11 mouse cellular contexts compared by ENCODE assay signal in the genomic region with DNA sequence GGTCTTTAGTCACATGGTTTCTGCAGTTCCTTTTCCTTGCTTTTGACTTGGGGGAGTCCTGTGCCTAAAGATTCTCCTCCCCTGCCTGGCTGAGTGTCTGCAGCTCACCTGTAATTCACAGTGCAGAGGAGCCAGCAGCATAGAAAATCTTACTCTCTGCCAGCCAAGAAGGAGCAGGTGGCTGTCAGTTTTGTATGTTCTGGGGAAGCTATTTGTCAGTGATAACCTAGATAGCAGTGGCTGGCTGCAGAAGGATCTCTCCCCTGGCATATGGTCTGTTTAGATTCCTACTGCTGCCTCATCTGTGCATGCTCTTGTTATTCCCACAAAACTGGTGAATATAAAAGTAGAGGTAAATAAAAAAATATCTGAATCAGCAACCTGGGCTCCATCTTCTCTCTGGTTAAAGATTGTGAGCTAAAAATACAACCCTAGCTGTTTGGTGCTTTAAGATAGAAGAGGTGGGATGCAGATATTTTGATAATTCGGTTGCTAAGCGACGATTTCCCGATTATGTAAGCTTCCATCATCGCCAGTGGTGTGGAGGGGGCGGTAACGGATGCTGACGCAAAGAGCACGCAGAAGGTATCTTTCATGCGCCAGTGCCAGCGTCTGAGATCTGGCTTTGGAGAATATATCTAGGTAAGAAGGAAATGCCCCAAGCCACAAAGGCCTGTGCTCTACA. TPM values are rescaled to one million over a fixed set of nuclear protein-coding genes. Genes with fewer than 3 reads are reported as not detected.
DNase-seq lines count a peak whose midpoint lies in the region; ATAC-seq and TF ChIP-seq lines count a peak whose summit lies in the region.
"Had no signal": no experiment of that assay in that cellular context is flagged by ENCODE, and none has a peak within 500 bp of the region (broad histone marks: within the 10 kb centered on the region; RNA-seq: fewer than 3 reads in every experiment).

No protein-coding gene starts in this region.

- TF ChIP-seq EP300 in liver, postnatal 0 days (IDR thresholded peaks at IDR 0.05; ENCODE audit: low read depth), result no peak

- H3K9ac ChIP-seq in liver, postnatal 0 days (replicated peaks), result no peak overlapping the region
- H3K9ac ChIP-seq: intestine, embryonic 15.5 days; liver, embryonic 13.5 days had no signal

- H3K27ac ChIP-seq in liver, postnatal 0 days (ENCODE audit: low read depth), result no peak overlapping the region
- H3K27ac ChIP-seq: intestine, embryonic 15.5 days; liver, embryonic 13.5 days had no signal

- no peaks in the 10 kb centered on the region for H3K27me3 ChIP-seq in liver, postnatal 0 days (ENCODE audit: insufficient read depth, low read length)
- H3K27me3 ChIP-seq: intestine, embryonic 15.5 days; liver, embryonic 13.5 days had no signal

- no peaks in the 10 kb centered on the region for H3K9me3 ChIP-seq in liver, postnatal 0 days (ENCODE audit: low read length)
- H3K9me3 ChIP-seq: intestine, embryonic 15.5 days; liver, embryonic 13.5 days had no signal

- intact Hi-C loops in left cerebral cortex, postnatal 25 days (cut with DNase I), result no loop called here

- H3K4me2 ChIP-seq in liver, postnatal 0 days (ENCODE audit: low read depth, low read length), result no peak overlapping the region
- H3K4me2 ChIP-seq: intestine, embryonic 15.5 days; liver, embryonic 13.5 days had no signal

- no peak overlapping the region for H3K4me3 ChIP-seq in liver, postnatal 0 days (ENCODE audit: low read depth, low read length)
- H3K4me3 ChIP-seq: intestine, embryonic 15.5 days; liver, embryonic 13.5 days had no signal

- 82% methylated on average over 11 of the region's 11 CpGs for WGBS in liver, postnatal 0 days (ENCODE audit: insufficient replicate concordance)

- no peaks in the 10 kb centered on the region for H3K4me1 ChIP-seq in liver, postnatal 0 days (ENCODE audit: insufficient read depth)
- H3K4me1 ChIP-seq: intestine, embryonic 15.5 days; liver, embryonic 13.5 days had no signal

- no peaks in the 10 kb centered on the region for H3K36me3 ChIP-seq in liver, postnatal 0 days (replicated peaks; ENCODE audit: insufficient read depth, low read length)
- H3K36me3 ChIP-seq: intestine, embryonic 15.5 days; liver, embryonic 13.5 days had no signal

- peak; percentile 15 for DNase-seq in retina, adult 2 months (ENCODE audit: low read depth, low spot score)
- DNase-seq in retina, embryonic 14.5 days (ENCODE audit: low spot score), result no peak
- DNase-seq in layer of hippocampus, adult 11-12 months (ENCODE audit: low spot score), result peak; percentile 72
- peak; percentile 82 to 96 for DNase-seq in left cerebral cortex, postnatal 25 days (ENCODE audit: low spot score in 2 of 2)
- DNase-seq in telencephalon, adult 2 months (ENCODE audit: low read depth, low spot score), result peak; percentile 96
- no peak for DNase-seq in kidney, adult 9 months
- DNase-seq in heart, adult 8-10 months (ENCODE audit: low spot score), result no peak
- DNase-seq in liver, postnatal 0 days, result no peak
- DNase-seq: gastrocnemius, postnatal 25 days; liver, embryonic 13.5 days had no signal

- ATAC-seq in liver, postnatal 0 days, result no peak
- ATAC-seq: intestine, embryonic 15.5 days had no signal

- no peak for TF ChIP-seq CTCF in liver, postnatal 0 days (IDR thresholded peaks at IDR 0.05; ENCODE audit: low read depth)

RNA-seq across cellular contexts. Expression of gene Slc2a13, which starts 41.1 kb away (rescaled TPM):
- 100 to 1,000 TPM; 109 to 116 TPM for total RNA-seq in left cerebral cortex, postnatal 25 days (2021)
- 1 to 10 TPM in 3 of 4 experiments, under 1 TPM in 1; 0.97 to 1.4 (median 1.2) TPM for total RNA-seq in heart, adult 8-10 months (2022)
- polyA plus RNA-seq in liver, postnatal 0 days (2015; fragmentation: Nextera tagmentation; extraction: Ambion mirVana), result 0.06 and 0.08 TPM in 2 replicates

RNA-seq across cellular contexts. Expression of gene Lrrk2, which starts 58.9 kb away (rescaled TPM):
- 10 to 100 TPM; 49.1 to 51.5 TPM for total RNA-seq in left cerebral cortex, postnatal 25 days (2021)
- total RNA-seq in heart, adult 8-10 months (2022), result 10 to 100 TPM in 3 of 4 experiments, 1 to 10 TPM in 1; 9.1 to 14.4 (median 14.1) TPM
- polyA plus RNA-seq in liver, postnatal 0 days (2015; fragmentation: Nextera tagmentation; extraction: Ambion mirVana), result 1.8 and 2.8 TPM in 2 replicates

Comparison
In these comparisons a context has a peak if more than half of its experiments do, and no peak if none do; other contexts are left out.
1. DNase-seq: peak in retina, adult 2 months (single experiment), layer of hippocampus, adult 11-12 months (single experiment), left cerebral cortex, postnatal 25 days (2 of 2) and telencephalon, adult 2 months (single experiment); none in retina, embryonic 14.5 days (single experiment), kidney, adult 9 months (single experiment), heart, adult 8-10 months (single experiment) and liver, postnatal 0 days (single experiment).
2. RNA of gene Slc2a13, which starts 41.1 kb away (total RNA-seq): 109 to 116 TPM in left cerebral cortex, postnatal 25 days; 0.97 to 1.4 TPM in heart, adult 8-10 months; every median in the first group is over 10 times any median in the second.